Mouse (Mus musculus) bone marrow macrophage, adult 2 months (primary cell): ENCODE results near the gene Cgnl1.

Experiments
- CTCF ChIP-seq: IDR thresholded peaks from 2 replicates; pipeline ENCODE4 v1.5.1; 2012; ENCODE audit warnings: low read depth, mild to moderate bottlenecking, low read length, moderate library complexity
- POLR2A ChIP-seq: IDR thresholded peaks from 2 replicates; pipeline ENCODE4 v1.6.1; 2012; ENCODE audit warnings: mild to moderate bottlenecking, low read depth, low read length, borderline replicate concordance

GRCm38 (mm10) chr9:71686463-71686862 is 84.9 kb downstream of the Cgnl1 start:
- no peak for TF ChIP-seq POLR2A
- TF ChIP-seq CTCF, result no peak
